Mouse (Mus musculus) midbrain, embryonic 16.5 days (tissue): ENCODE measurements at regions not wholly inside any gene's neighbourhood (a gene's known extent, or its start where the extent isn't known, plus 50 kb on each side); places are given as distances from the start of the nearest gene placed in this dataset.

Experiments
- ATAC-seq: fragments of 200-750 bp; cut with Nextera tagmentation; 2 replicates; pipeline ENCODE4 v1.8.0; 2017; ENCODE audit warnings: moderate TSS enrichment
- H3K27ac ChIP-seq: fragments of 300-500 bp; sonication (generic); 2 replicates; pipeline ENCODE4 v1.5.1; 2014; ENCODE audit warnings: mild to moderate bottlenecking, low read length, mixed read lengths
- H3K27me3 ChIP-seq: fragments of 300-500 bp; sonication (generic); 2 replicates; pipeline ENCODE4 v1.6.1; 2014; ENCODE audit warnings: low read depth, low read length, mixed read lengths; ENCODE audit not compliant: control insufficient read depth, insufficient read depth
- H3K36me3 ChIP-seq: fragments of 300-500 bp; sonication (generic); 2 replicates; pipeline ENCODE4 v1.6.1; 2014; ENCODE audit warnings: mild to moderate bottlenecking, low read length, moderate library complexity, mixed read lengths; ENCODE audit not compliant: control insufficient read depth, insufficient read depth
- H3K4me1 ChIP-seq: fragments of 300-500 bp; sonication (generic); 2 replicates; pipeline ENCODE4 v1.6.1; 2014; ENCODE audit warnings: mild to moderate bottlenecking, low read length, mixed read lengths; ENCODE audit not compliant: control insufficient read depth, insufficient read depth
- H3K4me2 ChIP-seq: fragments of 300-500 bp; sonication (generic); 2 replicates; pipeline ENCODE4 v1.6.1; 2014; ENCODE audit warnings: mild to moderate bottlenecking, low read length, mixed read lengths
- H3K4me3 ChIP-seq: fragments of 300-500 bp; sonication (generic); 2 replicates; pipeline ENCODE4 v1.5.1; 2014; ENCODE audit warnings: low read depth, mild to moderate bottlenecking, low read length, moderate library complexity, mixed read lengths
- H3K9ac ChIP-seq: fragments of 300-500 bp; sonication (generic); 2 replicates; pipeline ENCODE4 v1.6.1; 2014; ENCODE audit warnings: low read depth, low read length, mixed read lengths
- H3K9me3 ChIP-seq: fragments of 300-500 bp; sonication (generic); replicated peaks from 2 replicates; pipeline ENCODE4 v1.6.1; 2014; ENCODE audit warnings: mild to moderate bottlenecking, low read length, mixed read lengths; ENCODE audit not compliant: control insufficient read depth, poor library complexity, severe bottlenecking
- whole genome bisulfite sequencing: fragments of 180-500 bp; shearing (Covaris S2); extraction: QIAGEN DNeasy Blood & Tissue Kit; methylation state at CpG from one replicate; pipeline ENCODE4 v1.1.7; 2014; 5-methylcytosine and 5-hydroxymethylcytosine counted together

DNA sequence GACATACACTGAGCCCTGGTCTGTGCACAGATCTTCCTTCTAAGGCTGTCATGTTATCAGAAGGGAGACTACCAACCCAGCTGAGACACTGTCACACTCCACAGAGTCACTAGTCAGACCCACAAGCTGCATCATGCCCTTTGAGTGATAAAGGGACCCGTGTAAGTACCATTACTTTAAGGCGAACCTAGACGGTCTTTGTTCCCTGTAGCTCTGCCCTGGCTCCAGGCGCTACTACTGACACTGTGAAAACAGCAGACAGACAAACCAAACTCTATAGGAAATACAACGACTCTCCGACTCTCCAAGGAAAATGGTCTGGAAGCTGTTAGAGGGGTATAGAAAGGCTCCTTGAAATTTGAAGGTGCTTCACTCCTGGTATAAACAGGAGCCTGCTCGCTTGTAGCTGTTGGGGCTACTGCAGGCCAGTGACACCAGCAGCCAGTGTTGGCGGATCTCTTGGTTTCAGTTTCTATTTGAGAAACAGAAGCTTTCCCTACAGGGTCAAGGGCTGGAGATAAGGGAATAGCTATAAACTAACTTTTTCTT, 75.2 kb upstream of the Wnt7b start:
- no peak for ATAC-seq
- Histone ChIP-seq H3K4me1 (peaks cover 28% of the 10 kb centered on the region), H3K27ac (peak overlapping the region; percentile 53), H3K4me2 (peak overlapping the region; percentile 17; the same call in 1 of the 2 replicates), H3K9me3 (no peaks in the 10 kb centered on the region), H3K4me3 (no peak overlapping the region), H3K27me3 (peaks cover 31% of the 10 kb centered on the region), H3K36me3 (no peaks in the 10 kb centered on the region), H3K9ac (no peak overlapping the region)
- 57% methylated on average over 8 of the region's 8 CpGs for WGBS

GRCm38 (mm10) chr15:85658101-85658885, 76.0 kb upstream of the Wnt7b start:
- ATAC-seq, result no peak
- no peak overlapping the region for H3K4me2 ChIP-seq
- H3K9ac ChIP-seq, result no peak overlapping the region

GRCm38 (mm10) chr15:85660528-85661392, 74.0 kb upstream of the Ppara start:
- Histone ChIP-seq H3K9me3 (no peaks in the 10 kb centered on the region), H3K9ac (peak overlapping the region; percentile 1; the same call in 1 of the 2 replicates), H3K27me3 (peaks cover 51% of the 10 kb centered on the region), H3K4me1 (peaks cover 2% of the 10 kb centered on the region; the same call in 1 of the 2 replicates), H3K36me3 (no peaks in the 10 kb centered on the region), H3K27ac (no peak overlapping the region), H3K4me3 (no peak overlapping the region; the same call in 1 of the 2 replicates), H3K4me2 (peak overlapping the region; percentile 27; the same call in 1 of the 2 replicates)
- ATAC-seq, result no peak
- WGBS, result 9% methylated on average over 45 of the region's 45 CpGs

More at GRCm38 (mm10) chr15:85658101-85658885, 76.0 kb upstream of the Wnt7b start:
- H3K27me3 ChIP-seq, result peaks cover 39% of the 10 kb centered on the region
- no peaks in the 10 kb centered on the region for H3K36me3 ChIP-seq
- WGBS, result 80% methylated on average over 14 of the region's 14 CpGs
- H3K27ac ChIP-seq, result no peak overlapping the region
- H3K4me3 ChIP-seq, result no peak overlapping the region
- peaks cover 22% of the 10 kb centered on the region for H3K4me1 ChIP-seq
- no peaks in the 10 kb centered on the region for H3K9me3 ChIP-seq

- Histone ChIP-seq H3K4me3 (no peak overlapping the region), H3K27ac (no peak overlapping the region), H3K36me3 (no peaks in the 10 kb centered on the region), H3K9me3 (no peaks in the 10 kb centered on the region), H3K27me3 (peaks cover 51% of the 10 kb centered on the region), H3K9ac (no peak overlapping the region), H3K4me2 (no peak overlapping the region), H3K4me1 (peaks cover 2% of the 10 kb centered on the region)
- ATAC-seq, result no peak
- 67% methylated on average over 2 of the region's 2 CpGs for WGBS
Measured at GRCm38 (mm10) chr15:85661393-85661690, 73.4 kb upstream of the Ppara start.

DNA sequence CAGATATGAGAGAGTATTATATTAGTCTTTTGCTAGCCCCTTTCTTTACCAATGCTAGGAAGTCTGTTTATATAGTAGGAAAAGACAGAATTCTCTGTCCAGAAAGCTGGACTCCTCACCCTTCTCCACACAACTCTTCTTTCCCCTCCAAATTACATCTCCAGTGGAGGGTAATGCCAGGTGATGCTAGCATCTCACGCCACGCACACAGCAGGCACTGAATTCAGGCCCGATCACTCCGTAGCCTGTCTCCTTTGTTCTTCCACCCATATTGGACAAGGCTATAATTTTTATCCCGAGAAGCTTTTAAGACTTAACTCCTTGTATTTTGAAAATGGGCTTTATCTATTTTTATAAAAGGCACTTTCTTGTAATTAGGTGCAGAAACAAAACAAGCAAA, 73.0 kb upstream of the Ppara start:
- 82% methylated on average over 5 of the region's 5 CpGs for WGBS
- H3K27me3 ChIP-seq, result peaks cover 51% of the 10 kb centered on the region

DNA sequence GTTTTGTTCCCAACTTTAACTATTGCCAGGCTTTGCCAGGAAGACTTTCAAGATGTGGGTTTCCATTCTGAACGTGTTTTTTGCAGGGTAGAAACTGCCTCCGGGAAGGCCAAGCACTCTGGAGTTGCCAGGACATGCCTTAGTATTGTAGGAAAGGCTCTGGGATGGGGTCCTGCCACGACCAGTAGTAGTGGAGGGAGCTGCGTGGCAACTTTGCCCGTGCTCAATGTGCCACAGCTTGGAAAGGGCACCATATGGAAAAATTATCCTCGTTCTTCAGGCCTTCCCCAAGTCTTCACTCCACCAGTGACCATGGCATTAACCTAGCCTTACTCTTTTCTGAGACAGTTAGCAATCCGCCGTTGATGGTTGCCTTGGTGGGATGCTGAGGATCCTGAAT, 72.5 kb upstream of the Ppara start:
- ATAC-seq, result no peak
- H3K9me3 ChIP-seq, result no peaks in the 10 kb centered on the region
- no peak overlapping the region for H3K4me2 ChIP-seq
- H3K27me3 ChIP-seq, result peaks cover 50% of the 10 kb centered on the region
- no peaks in the 10 kb centered on the region for H3K36me3 ChIP-seq
- H3K4me1 ChIP-seq, result peaks cover 2% of the 10 kb centered on the region
- H3K4me3 ChIP-seq, result no peak overlapping the region
- WGBS, result 88% methylated on average over 8 of the region's 8 CpGs
- no peak overlapping the region for H3K27ac ChIP-seq
- H3K9ac ChIP-seq, result no peak overlapping the region

More for the DNA sequence above, 73.0 kb upstream of the Ppara start:
- Histone ChIP-seq H3K4me1 (peaks cover 2% of the 10 kb centered on the region), H3K4me3 (no peak overlapping the region), H3K9me3 (no peaks in the 10 kb centered on the region), H3K36me3 (no peaks in the 10 kb centered on the region), H3K27ac (no peak overlapping the region), H3K4me2 (no peak overlapping the region), H3K9ac (no peak overlapping the region)
- no peak for ATAC-seq

- Histone ChIP-seq H3K27me3 (peaks cover 49% of the 10 kb centered on the region), H3K27ac (no peak overlapping the region), H3K4me2 (no peak overlapping the region), H3K9ac (no peak overlapping the region), H3K36me3 (no peaks in the 10 kb centered on the region), H3K4me1 (peaks cover 2% of the 10 kb centered on the region), H3K9me3 (no peaks in the 10 kb centered on the region), H3K4me3 (no peak overlapping the region)
- 85% methylated on average over 4 of the region's 4 CpGs for WGBS
- ATAC-seq, result no peak
Measured at GRCm38 (mm10) chr15:85662673-85663072, 72.1 kb upstream of the Ppara start.

DNA sequence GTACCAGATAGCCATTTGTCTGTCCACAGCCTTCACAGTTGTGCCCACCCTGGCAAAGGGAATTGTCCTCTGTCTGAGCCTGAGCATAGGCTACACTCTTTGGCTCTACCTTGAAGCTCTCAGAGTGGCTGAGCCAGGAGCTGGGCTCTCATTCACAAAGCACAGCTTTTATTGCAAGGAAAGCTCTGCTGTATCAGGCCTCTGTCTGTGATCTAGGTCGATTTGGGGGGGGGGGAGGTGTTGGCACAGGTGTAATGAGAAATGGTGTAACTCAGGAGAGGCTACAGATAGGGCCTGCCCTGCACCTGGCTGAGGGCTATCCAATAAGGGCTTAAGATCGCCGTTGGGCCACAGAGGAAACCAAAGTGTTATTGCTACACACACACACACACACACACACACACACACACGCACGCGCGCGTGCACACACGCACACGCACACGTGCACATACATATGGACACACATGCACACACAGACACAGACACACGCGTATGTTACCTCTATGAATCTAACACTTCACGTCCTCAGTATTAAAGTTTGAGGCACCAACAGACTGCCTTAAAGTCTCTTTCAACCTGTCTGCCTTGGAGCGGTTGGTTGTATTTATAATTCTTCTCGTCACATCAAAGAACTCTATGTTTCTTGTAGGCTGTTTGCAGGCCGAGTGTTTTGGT, 70.9 kb upstream of the Ppara start:
- H3K27me3 ChIP-seq, result peaks cover 43% of the 10 kb centered on the region
- H3K36me3 ChIP-seq, result no peaks in the 10 kb centered on the region
- 85% methylated on average over 17 of the region's 17 CpGs for WGBS
- no peaks in the 10 kb centered on the region for H3K9me3 ChIP-seq
- no peak overlapping the region for H3K4me3 ChIP-seq
- H3K9ac ChIP-seq, result no peak overlapping the region
- ATAC-seq, result no peak
- H3K4me1 ChIP-seq, result peaks cover 4% of the 10 kb centered on the region
- H3K27ac ChIP-seq, result no peak overlapping the region
- no peak overlapping the region for H3K4me2 ChIP-seq
